Mouse (Mus musculus): ENCODE results near the gene Ptgs2.
A peak's percentile ranks its signal among the peaks of the same experiment; 100 is the strongest.

Gene Ptgs2

GRCm38 (mm10) chr1:150099790-150100333 lies at the start of gene Ptgs2:
Ptgs2 (plus strand) TSS chr1:150100031.
- DNase-seq (ENCODE audit: low read depth) = peak; percentile 97

- DNase-seq (ENCODE audit: low read depth) = no peak
These were observed 49.6 kb upstream of the Ptgs2 start for GRCm38 (mm10) chr1:150050256-150050655.

GRCm38 (mm10) chr1:150065684-150066083 lies 34.1 kb upstream of the Ptgs2 start:
- DNase-seq (ENCODE audit: low read depth) = no peak

- DNase-seq (ENCODE audit: low read depth) = no peak
These were observed 27.0 kb upstream of the Ptgs2 start for GRCm38 (mm10) chr1:150072880-150073279.

GRCm38 (mm10) chr1:150074609-150075008 lies 25.2 kb upstream of the Ptgs2 start:
- DNase-seq (ENCODE audit: low read depth) = no peak

- DNase-seq (ENCODE audit: low read depth) = no peak
These were observed 10.7 kb upstream of the Ptgs2 start for GRCm38 (mm10) chr1:150089040-150089692.

- DNase-seq (ENCODE audit: low read depth) = no peak
These were observed 9.6 kb upstream of the Ptgs2 start for GRCm38 (mm10) chr1:150090229-150090628.

- DNase-seq (ENCODE audit: low read depth) = peak; percentile 57
These were observed 2.8 kb upstream of the Ptgs2 start for GRCm38 (mm10) chr1:150097036-150097435.

- DNase-seq (ENCODE audit: low read depth) = peak; percentile 72
These were observed 2.1 kb upstream of the Ptgs2 start for GRCm38 (mm10) chr1:150097721-150098120.

- DNase-seq (ENCODE audit: low read depth) = peak; percentile 55
These were observed 457 bp upstream of the Ptgs2 start for GRCm38 (mm10) chr1:150099374-150099773.

- DNase-seq (ENCODE audit: low read depth) = peak; percentile 56
These were observed 4.4 kb downstream of the Ptgs2 start for GRCm38 (mm10) chr1:150104228-150104720.

GRCm38 (mm10) chr1:150106736-150107135 lies 6.9 kb downstream of the Ptgs2 start:
- DNase-seq (ENCODE audit: low read depth) = no peak

- no peak for DNase-seq (ENCODE audit: low read depth)
These were observed 9.8 kb downstream of the Ptgs2 start for GRCm38 (mm10) chr1:150109591-150109990.

- peak; percentile 83 for DNase-seq (ENCODE audit: low read depth)
These were observed 15.5 kb downstream of the Ptgs2 start for GRCm38 (mm10) chr1:150115352-150115751.

- no peak for DNase-seq (ENCODE audit: low read depth)
These were observed 18.5 kb downstream of the Ptgs2 start for GRCm38 (mm10) chr1:150118352-150118751.

GRCm38 (mm10) chr1:150125568-150125967 lies 25.7 kb downstream of the Ptgs2 start:
- no peak for DNase-seq (ENCODE audit: low read depth)

GRCm38 (mm10) chr1:150130070-150130469 lies 30.2 kb downstream of the Ptgs2 start:
- peak; percentile 37 for DNase-seq (ENCODE audit: low read depth)

- DNase-seq (ENCODE audit: low read depth) = peak; percentile 76
These were observed 30.9 kb downstream of the Ptgs2 start for GRCm38 (mm10) chr1:150130586-150131275.

- DNase-seq (ENCODE audit: low read depth) = no peak
These were observed 35.5 kb downstream of the Ptgs2 start for GRCm38 (mm10) chr1:150135350-150135749.

GRCm38 (mm10) chr1:150139730-150140129 lies 39.9 kb downstream of the Ptgs2 start:
- no peak for DNase-seq (ENCODE audit: low read depth)

- no peak for DNase-seq (ENCODE audit: low read depth)
These were observed 42.1 kb downstream of the Ptgs2 start for GRCm38 (mm10) chr1:150141939-150142338.

- DNase-seq (ENCODE audit: low read depth) = no peak
These were observed 43.7 kb downstream of the Ptgs2 start for GRCm38 (mm10) chr1:150143578-150143977.

GRCm38 (mm10) chr1:150145049-150145448 lies 45.2 kb downstream of the Ptgs2 start:
- DNase-seq (ENCODE audit: low read depth) = peak; percentile 88
